Mouse (Mus musculus) megakaryocyte, embryonic 14.5 days (primary cell): ENCODE data around the gene Slc52a3. TPM values are rescaled to one million over a fixed set of nuclear protein-coding genes. Genes with fewer than 3 reads are reported as not detected.

ENCODE experiments used
- H3K27me3 ChIP-seq: replicated peaks from 2 replicates; pipeline ENCODE3; 2012; ENCODE audit warnings: inconsistent platforms
- H3K36me3 ChIP-seq: replicated peaks from 2 replicates; pipeline ENCODE3; 2012; ENCODE audit warnings: low read length, inconsistent platforms, mixed read lengths
- H3K4me1 ChIP-seq: 2 replicates; pipeline ENCODE4 v1.6.1; 2012; ENCODE audit warnings: inconsistent platforms
- H3K4me3 ChIP-seq: replicated peaks from 2 replicates; pipeline ENCODE3; 2012; ENCODE audit warnings: moderate library complexity, mild to moderate bottlenecking, inconsistent platforms
- H3K9me3 ChIP-seq: 2 replicates; pipeline ENCODE4 v1.6.1; 2012; ENCODE audit warnings: inconsistent platforms
- FLI1 ChIP-seq: IDR thresholded peaks from 2 replicates; pipeline ENCODE4 v1.6.1; 2012; ENCODE audit warnings: low read length, inconsistent platforms, mixed read lengths
- GATA1 ChIP-seq: IDR thresholded peaks from 3 replicates; pipeline ENCODE4 v1.6.1; 2012; ENCODE audit warnings: mixed read lengths, low read length, inconsistent platforms, borderline replicate concordance
- polyA plus RNA-seq: library from polyadenylated mRNA; stranded (reverse); fragments of >175 nt; gene quantifications from 2 replicates; pipeline ENCODE4 v1.2.3, GENCODE M21; 2012; ENCODE audit warnings: low replicate concordance; ENCODE audit not compliant: insufficient read depth

Gene Slc52a3
- polyA plus RNA-seq, 1 experiment, result 0.27 TPM

GRCm38 (mm10) chr2:151997776-151998504 is 1.6 kb downstream of the Slc52a3 start:
- H3K4me3 ChIP-seq, result no peak overlapping the region
- no peak for TF ChIP-seq FLI1
- no peak for TF ChIP-seq GATA1
- H3K36me3 ChIP-seq, result no peaks in the 10 kb centered on the region
- peaks cover 74% of the 10 kb centered on the region for H3K27me3 ChIP-seq
- no peaks in the 10 kb centered on the region for H3K9me3 ChIP-seq
- H3K4me1 ChIP-seq, result peaks cover 50% of the 10 kb centered on the region

GRCm38 (mm10) chr2:151998505-151998899 is 2.2 kb downstream of the Slc52a3 start:
- no peak overlapping the region for H3K4me3 ChIP-seq
- no peaks in the 10 kb centered on the region for H3K9me3 ChIP-seq

GRCm38 (mm10) chr2:151998932-151999331 is 2.6 kb downstream of the Slc52a3 start:
- TF ChIP-seq GATA1 (no peak), FLI1 (no peak)
- H3K4me1 ChIP-seq, result peaks cover 45% of the 10 kb centered on the region
- peaks cover 68% of the 10 kb centered on the region for H3K27me3 ChIP-seq
- H3K4me3 ChIP-seq, result no peak overlapping the region
- H3K9me3 ChIP-seq, result no peaks in the 10 kb centered on the region
- no peaks in the 10 kb centered on the region for H3K36me3 ChIP-seq

More at GRCm38 (mm10) chr2:151998505-151998899, 2.2 kb downstream of the Slc52a3 start:
- H3K4me1 ChIP-seq, result peaks cover 48% of the 10 kb centered on the region
- H3K27me3 ChIP-seq, result peaks cover 71% of the 10 kb centered on the region
- TF ChIP-seq GATA1, result no peak
- no peak for TF ChIP-seq FLI1
- H3K36me3 ChIP-seq, result no peaks in the 10 kb centered on the region

GRCm38 (mm10) chr2:151999669-152000290 is 3.5 kb downstream of the Slc52a3 start:
- no peaks in the 10 kb centered on the region for H3K9me3 ChIP-seq
- H3K36me3 ChIP-seq, result no peaks in the 10 kb centered on the region
- H3K27me3 ChIP-seq, result peaks cover 68% of the 10 kb centered on the region
- no peak overlapping the region for H3K4me3 ChIP-seq
- TF ChIP-seq GATA1 (no peak), FLI1 (no peak)
- H3K4me1 ChIP-seq, result peaks cover 42% of the 10 kb centered on the region

- no peaks in the 10 kb centered on the region for H3K9me3 ChIP-seq
- H3K4me3 ChIP-seq, result no peak overlapping the region
- peaks cover 69% of the 10 kb centered on the region for H3K27me3 ChIP-seq
- TF ChIP-seq FLI1, result no peak
- no peaks in the 10 kb centered on the region for H3K36me3 ChIP-seq
- peaks cover 36% of the 10 kb centered on the region for H3K4me1 ChIP-seq
Measured at GRCm38 (mm10) chr2:152000291-152000679, 4.0 kb downstream of the Slc52a3 start.

- Histone ChIP-seq H3K27me3 (peaks cover 74% of the 10 kb centered on the region), H3K4me1 (peaks cover 36% of the 10 kb centered on the region)
- TF ChIP-seq FLI1, result no peak
- TF ChIP-seq GATA1, result no peak
Measured at GRCm38 (mm10) chr2:152000735-152001134, 4.4 kb downstream of the Slc52a3 start.

GRCm38 (mm10) chr2:152002529-152002928 is 6.2 kb downstream of the Slc52a3 start:
- peaks cover 84% of the 10 kb centered on the region for H3K27me3 ChIP-seq
- TF ChIP-seq FLI1 (no peak), GATA1 (no peak)
- no peaks in the 10 kb centered on the region for H3K9me3 ChIP-seq
- H3K4me1 ChIP-seq, result peaks cover 26% of the 10 kb centered on the region
- no peak overlapping the region for H3K4me3 ChIP-seq
- no peaks in the 10 kb centered on the region for H3K36me3 ChIP-seq

More at GRCm38 (mm10) chr2:152000735-152001134, 4.4 kb downstream of the Slc52a3 start:
- Histone ChIP-seq H3K9me3 (no peaks in the 10 kb centered on the region), H3K36me3 (no peaks in the 10 kb centered on the region), H3K4me3 (no peak overlapping the region)

DNA sequence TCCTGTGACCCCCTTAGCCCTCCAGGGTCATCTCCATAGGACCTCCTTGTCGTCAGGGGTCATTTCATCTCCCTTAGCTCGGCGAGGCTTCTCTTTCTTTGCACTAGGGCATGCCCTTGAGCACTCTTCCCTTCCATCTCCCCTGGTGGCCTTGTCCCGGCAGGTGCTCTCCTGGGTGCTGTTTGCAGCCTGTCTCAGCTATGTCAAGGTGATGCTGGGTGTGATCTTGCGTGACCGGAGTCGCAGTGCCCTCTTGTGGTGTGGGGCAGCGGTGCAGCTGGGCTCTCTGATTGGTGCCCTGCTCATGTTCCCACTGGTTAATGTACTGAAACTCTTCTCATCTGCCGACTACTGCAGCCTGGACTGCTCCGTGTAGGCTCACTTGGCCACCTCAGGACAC is 11.5 kb downstream of the Slc52a3 start:
- peaks cover 69% of the 10 kb centered on the region for H3K27me3 ChIP-seq
- H3K36me3 ChIP-seq, result no peaks in the 10 kb centered on the region
- TF ChIP-seq GATA1 (no peak), FLI1 (no peak)
- H3K4me3 ChIP-seq, result no peak overlapping the region
- H3K4me1 ChIP-seq, result peaks cover 38% of the 10 kb centered on the region
- H3K9me3 ChIP-seq, result no peaks in the 10 kb centered on the region

DNA sequence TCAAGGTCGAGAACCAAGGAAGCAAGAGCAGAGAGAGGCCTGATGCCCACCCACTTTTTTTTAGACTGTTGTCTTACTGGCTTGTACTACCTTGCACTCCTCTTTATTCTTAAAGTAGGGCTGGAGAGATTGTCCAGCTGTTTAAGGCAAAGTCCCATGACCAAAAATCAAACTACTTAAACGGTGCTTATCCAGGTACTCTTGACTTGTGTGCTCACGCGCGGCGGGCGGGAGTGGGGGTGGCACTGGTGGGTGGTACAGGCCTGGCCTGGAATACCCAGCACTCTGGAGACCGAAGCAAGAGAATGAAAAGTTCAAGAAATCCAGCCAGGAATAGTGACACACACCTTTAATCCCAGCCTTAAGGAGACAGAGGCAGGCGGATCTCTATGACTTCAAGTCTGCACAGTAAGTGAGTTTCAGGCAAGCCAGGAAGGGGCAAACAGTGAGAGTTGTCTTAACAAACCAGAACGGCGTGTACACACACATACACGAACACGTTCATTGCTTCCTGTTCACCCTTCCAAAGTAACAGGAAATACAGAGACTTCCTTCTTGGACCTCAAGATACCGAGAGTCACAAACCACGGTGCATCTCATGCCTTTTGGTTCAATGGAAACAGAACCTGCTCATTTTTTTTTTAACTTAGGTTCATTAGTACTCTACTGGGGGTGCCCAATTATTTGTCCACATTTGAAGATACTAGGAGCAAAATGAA is 12.9 kb downstream of the Slc52a3 start:
- no peaks in the 10 kb centered on the region for H3K9me3 ChIP-seq
- no peaks in the 10 kb centered on the region for H3K36me3 ChIP-seq
- H3K4me3 ChIP-seq, result no peak overlapping the region
- peaks cover 71% of the 10 kb centered on the region for H3K27me3 ChIP-seq
- TF ChIP-seq GATA1 (no peak), FLI1 (no peak)
- H3K4me1 ChIP-seq, result peaks cover 33% of the 10 kb centered on the region

- H3K9me3 ChIP-seq, result no peaks in the 10 kb centered on the region
- H3K4me3 ChIP-seq, result no peak overlapping the region
- H3K4me1 ChIP-seq, result peaks cover 31% of the 10 kb centered on the region
- TF ChIP-seq FLI1 (no peak), GATA1 (no peak)
- H3K27me3 ChIP-seq, result peaks cover 63% of the 10 kb centered on the region
- no peaks in the 10 kb centered on the region for H3K36me3 ChIP-seq
Measured at GRCm38 (mm10) chr2:152010251-152010650, 13.9 kb downstream of the Slc52a3 start.
